Mouse (Mus musculus): ENCODE data around the gene AI467606. TPM values are rescaled to one million over a fixed set of nuclear protein-coding genes. Genes with fewer than 3 reads are reported as not detected.

AI467606 gene
- total and polyA plus RNA-seq, 3 experiments, result 51.1 to 101 (median 79.4) TPM

DNA sequence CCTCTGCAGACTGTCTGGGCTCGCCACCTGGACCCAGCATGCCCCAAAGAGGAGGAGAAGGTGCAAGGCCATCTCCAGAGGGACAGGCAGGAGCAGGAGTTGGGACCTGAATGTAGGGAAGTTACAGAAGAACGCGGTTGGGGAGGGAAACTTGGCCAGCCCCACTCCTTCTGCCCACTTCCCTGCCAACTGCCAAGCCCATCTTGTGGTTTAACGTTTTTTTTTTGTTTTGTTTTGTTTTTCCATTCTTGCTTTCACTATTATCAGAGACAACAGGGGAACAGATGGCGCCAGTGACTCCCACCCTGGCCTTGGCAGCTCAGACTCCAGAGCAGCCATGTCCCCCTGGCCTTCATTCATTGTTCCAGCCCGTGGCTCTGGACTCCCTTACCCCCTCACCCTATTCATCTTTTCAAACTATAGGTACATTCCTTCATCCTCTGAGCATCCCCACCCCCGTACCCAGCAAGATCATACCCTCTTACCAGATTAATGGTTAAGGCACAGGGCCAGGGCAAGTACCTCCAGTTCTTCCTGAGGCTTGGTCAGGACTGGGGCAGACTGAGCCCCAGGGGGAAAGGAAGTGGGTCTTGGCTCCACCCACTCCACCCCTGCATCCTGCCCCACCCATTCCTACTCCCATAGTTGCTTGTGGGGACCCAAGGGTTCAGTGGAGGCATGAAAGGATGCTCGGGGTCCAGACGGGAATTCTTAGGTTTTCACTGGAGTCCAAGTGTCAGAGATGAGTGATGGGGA is 46.3 kb downstream of the AI467606 start, which contains the start of gene Spn:
Gene Spn (minus strand): TSS at position 562 of the 756 bp plus-strand sequence.
- H3K79me2 ChIP-seq (ENCODE audit: control insufficient read depth, insufficient read depth, low read length, poor library complexity), result peaks cover 51% of the 10 kb centered on the region
- H3K27me3 ChIP-seq (ENCODE audit: control insufficient read depth in 1 of 2, insufficient read depth in 2 of 2, low read length in 2 of 2), result no peaks in the 10 kb centered on the region
- no peaks in the 10 kb centered on the region for H3K9me3 ChIP-seq (replicated peaks; ENCODE audit: insufficient read depth, low read length)
- DNase-seq (ENCODE audit: low read depth, low spot score), result peak; percentile 92
- H3K4me1 ChIP-seq (ENCODE audit: control insufficient read depth in 1 of 2, insufficient read depth in 2 of 2, low read length in 2 of 2), result peaks cover 11 to 48% of the 10 kb centered on the region in 2 experiments
- peak within 1 kb of the TSS; percentile 73 for H3K9ac ChIP-seq (ENCODE audit: control insufficient read depth, low read depth, low read length, poor library complexity, severe bottlenecking)
- H3K27ac ChIP-seq (ENCODE audit: control insufficient read depth, low read depth, low read length), result peak within 1 kb of the TSS; percentile 99
- peak within 1 kb of the TSS; percentile 67 to 80 for H3K4me3 ChIP-seq (ENCODE audit: control insufficient read depth in 1 of 2, insufficient read depth in 1 of 2, low read depth in 2 of 2, low read length in 2 of 2)
- TF ChIP-seq ELF1 (IDR thresholded peaks at IDR 0.05; ENCODE audit: low read depth, low read length), result peak; percentile 59; the same call in 1 of the 2 replicates
- peak; percentile 67; the same call in 1 of the 2 replicates for TF ChIP-seq MAZ (IDR thresholded peaks at IDR 0.05; ENCODE audit: low read depth, low read length)
- TF ChIP-seq MEF2A (IDR thresholded peaks at IDR 0.05; ENCODE audit: extremely low read depth, insufficient replicate concordance, low read depth, low read length, poor library complexity, severe bottlenecking), result peak; percentile 17; the same call in 1 of the 2 replicates
- TF ChIP-seq SIN3A (IDR thresholded peaks at IDR 0.05; ENCODE audit: low read length), result peak; percentile 79
- TF ChIP-seq RCOR1 (IDR thresholded peaks at IDR 0.05; ENCODE audit: low read depth, low read length), result no peak; the same call in 1 of the 2 replicates
- peak; percentile 51 for TF ChIP-seq TCF12 (IDR thresholded peaks at IDR 0.05; ENCODE audit: low read depth, low read length)
- no peak for TF ChIP-seq ZKSCAN1 (IDR thresholded peaks at IDR 0.05; ENCODE audit: low read depth, low read length)
- TF ChIP-seq ZNF384 (IDR thresholded peaks at IDR 0.05; ENCODE audit: low read depth, low read length), result peak; percentile 43; the same call in 1 of the 2 replicates
- TF ChIP-seq EP300 (IDR thresholded peaks at IDR 0.05; ENCODE audit: low read depth in 1 of 2, low read length in 2 of 2), result peak; percentile 70 to 93
- TF ChIP-seq TAL1 (IDR thresholded peaks at IDR 0.05; ENCODE audit: low read length), result peak; percentile 84
- no peak for TF ChIP-seq E2F4 (IDR thresholded peaks at IDR 0.05; ENCODE audit: borderline replicate concordance, low read depth, low read length)
- TF ChIP-seq CHD2 (IDR thresholded peaks at IDR 0.05; ENCODE audit: low read length), result no peak
- peak; percentile 98 for TF ChIP-seq POLR2AphosphoS2 (IDR thresholded peaks at IDR 0.05; ENCODE audit: low read length)
- TF ChIP-seq NRF1 (IDR thresholded peaks at IDR 0.05; ENCODE audit: insufficient read depth, low read depth, low read length, poor library complexity, severe bottlenecking), result 0 out of 2 replicates have a peak, but pooled peaks have one; percentile 12
- TF ChIP-seq POLR2AphosphoS5 (IDR thresholded peaks at IDR 0.05; ENCODE audit: borderline replicate concordance, low read depth, low read length), result peak; percentile 24; the same call in 1 of the 2 replicates
- TF ChIP-seq JUND (IDR thresholded peaks at IDR 0.05; ENCODE audit: low read depth, low read length), result no peak
- peak; percentile 93 for TF ChIP-seq NELFE (IDR thresholded peaks at IDR 0.05; ENCODE audit: low read depth, low read length)
- no peak for TF ChIP-seq USF1 (IDR thresholded peaks at IDR 0.05; ENCODE audit: low read depth, low read length)
- TF ChIP-seq HCFC1 (IDR thresholded peaks at IDR 0.05; ENCODE audit: low read depth, low read length), result peak; percentile 62; the same call in 1 of the 2 replicates
- TF ChIP-seq TBP (IDR thresholded peaks at IDR 0.05; ENCODE audit: low read depth, low read length), result peak; percentile 84
- peak; percentile 79 for TF ChIP-seq ETS1 (IDR thresholded peaks at IDR 0.05; ENCODE audit: low read depth, low read length)
- peak; percentile 38; the same call in 1 of the 2 replicates for TF ChIP-seq MXI1 (IDR thresholded peaks at IDR 0.05; ENCODE audit: low read depth, low read length)
- peak; percentile 84 to 98 for TF ChIP-seq POLR2A (IDR thresholded peaks at IDR 0.05; ENCODE audit: control insufficient read depth in 1 of 2, insufficient read depth in 1 of 2, low read depth in 1 of 2, low read length in 2 of 2, poor library complexity in 1 of 2)
- TF ChIP-seq ZMIZ1 (IDR thresholded peaks at IDR 0.05; ENCODE audit: low read depth, low read length), result peak; percentile 90
- TF ChIP-seq BHLHE40 (IDR thresholded peaks at IDR 0.05; ENCODE audit: borderline replicate concordance, low read depth, low read length), result no peak
- no peak for TF ChIP-seq CHD1 (IDR thresholded peaks at IDR 0.05; ENCODE audit: low read depth, low read length)
- TF ChIP-seq MYB (IDR thresholded peaks at IDR 0.05; ENCODE audit: low read depth, low read length), result peak; percentile 95
- H3K36me3 ChIP-seq (ENCODE audit: control insufficient read depth in 1 of 2, insufficient read depth in 2 of 2, low read length in 2 of 2), result peaks cover 0 to 47% of the 10 kb centered on the region in 2 experiments; a peak in 3 of 4 replicates

Data from MEL (cell line).